Mouse (Mus musculus): Measurements from ENCODE around the gene Agtpbp1.

Gene Agtpbp1

DNA sequence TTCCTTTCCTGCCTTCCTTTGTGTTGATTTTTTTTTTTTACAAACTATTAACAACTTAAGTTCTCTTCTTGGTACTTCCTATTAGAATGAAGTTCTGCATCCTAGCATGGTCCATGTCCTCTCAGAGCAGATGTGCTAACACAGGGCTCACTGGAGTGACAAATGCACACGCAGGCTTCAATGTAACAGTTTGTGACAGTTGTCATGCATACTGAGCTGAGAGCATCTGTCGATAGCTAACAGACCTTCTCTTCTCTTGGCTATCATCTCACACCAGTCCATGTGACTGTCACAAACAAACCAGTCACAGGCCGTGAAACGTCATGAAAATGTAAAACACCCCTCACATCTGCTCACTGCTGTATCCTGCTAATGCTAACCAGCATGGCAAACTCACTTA is 50.7 kb downstream of the Agtpbp1 start:
- WGBS = 49% methylated on average over 4 of the region's 4 CpGs

GRCm38 (mm10) chr13:59533331-59533730 is 51.7 kb downstream of the Agtpbp1 start:
- WGBS = 58% methylated on average over 6 of the region's 6 CpGs

DNA sequence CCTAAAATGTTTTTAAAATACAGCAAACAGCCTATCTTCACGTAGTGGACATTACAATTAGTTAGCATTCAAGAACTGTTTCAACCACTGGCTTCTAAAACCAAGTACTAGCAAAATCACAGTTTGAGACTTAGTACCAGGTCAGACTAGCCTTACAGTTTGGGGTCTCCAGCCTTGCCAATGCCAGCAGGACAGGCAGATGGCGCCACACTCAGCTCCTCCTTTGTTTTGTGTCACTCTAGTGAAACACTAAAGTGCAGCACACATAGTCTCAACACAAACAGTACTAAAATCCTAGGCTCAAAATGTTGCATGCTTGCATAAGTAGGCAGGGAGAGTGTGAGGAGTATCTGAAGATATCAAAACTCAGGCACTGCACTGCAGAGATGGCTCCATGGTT is 53.8 kb downstream of the Agtpbp1 start:
- 57% methylated on average over 2 of the region's 2 CpGs for WGBS

DNA sequence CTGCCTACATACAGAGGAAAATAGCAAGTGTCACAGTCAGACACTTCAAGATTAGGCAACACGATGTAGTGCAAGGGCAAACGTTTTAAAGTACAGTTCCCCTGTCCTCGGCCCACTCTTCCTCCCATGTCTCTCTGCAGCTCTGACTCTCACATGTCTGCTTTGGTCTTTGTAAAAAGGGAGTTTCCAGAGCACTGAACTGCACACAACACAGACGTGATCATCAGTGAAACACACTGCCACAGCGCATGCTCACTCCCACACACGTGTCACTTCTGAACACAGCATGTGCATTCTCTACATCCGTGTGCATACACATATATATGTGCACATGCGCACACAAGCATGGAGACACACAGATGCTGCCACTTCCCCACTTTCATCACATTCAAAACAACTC is 54.5 kb downstream of the Agtpbp1 start:
- 84% methylated on average over 8 of the region's 8 CpGs for WGBS

DNA sequence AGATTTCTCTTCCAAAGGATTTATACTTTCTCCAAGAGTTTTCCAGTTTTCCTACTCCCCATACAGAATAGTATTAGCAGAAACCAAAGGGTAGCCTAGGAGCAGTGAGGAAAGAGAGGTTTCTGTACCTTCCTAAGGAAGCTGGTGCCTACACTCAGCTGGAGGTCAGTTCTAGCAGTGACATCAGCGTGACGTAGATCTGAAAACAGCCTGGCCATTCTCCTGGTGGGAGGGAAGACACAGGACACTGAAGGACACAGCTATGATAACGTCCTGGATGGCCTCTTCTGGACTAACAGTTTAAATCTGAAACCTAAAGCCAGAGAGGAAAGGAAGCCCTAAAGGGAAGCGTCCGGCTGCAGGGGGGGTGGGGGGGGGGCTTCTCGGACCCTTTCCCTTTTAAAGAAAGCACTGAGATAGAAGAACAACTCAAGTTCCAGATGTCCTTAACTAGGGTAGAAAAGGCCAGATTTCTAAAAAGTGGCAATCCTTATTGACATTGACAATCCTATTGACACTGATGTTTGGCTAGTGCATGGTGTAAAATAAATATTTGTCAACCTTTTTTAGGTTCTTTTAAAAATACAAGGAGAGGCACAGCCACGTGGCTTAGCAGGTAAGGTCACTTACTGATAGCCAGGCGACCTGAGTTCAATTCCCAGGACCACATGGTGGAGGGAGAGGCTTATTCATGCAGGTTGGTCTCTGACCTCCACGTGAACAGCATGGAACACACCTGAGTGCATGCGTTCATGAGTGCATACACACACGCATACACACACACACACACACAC is 63.6 kb downstream of the Agtpbp1 start:
- 79% methylated on average over 11 of the region's 11 CpGs for WGBS

GRCm38 (mm10) chr13:59520834-59521233 is 64.2 kb downstream of the Agtpbp1 start:
- WGBS = 85% methylated on average over 2 of the region's 2 CpGs

DNA sequence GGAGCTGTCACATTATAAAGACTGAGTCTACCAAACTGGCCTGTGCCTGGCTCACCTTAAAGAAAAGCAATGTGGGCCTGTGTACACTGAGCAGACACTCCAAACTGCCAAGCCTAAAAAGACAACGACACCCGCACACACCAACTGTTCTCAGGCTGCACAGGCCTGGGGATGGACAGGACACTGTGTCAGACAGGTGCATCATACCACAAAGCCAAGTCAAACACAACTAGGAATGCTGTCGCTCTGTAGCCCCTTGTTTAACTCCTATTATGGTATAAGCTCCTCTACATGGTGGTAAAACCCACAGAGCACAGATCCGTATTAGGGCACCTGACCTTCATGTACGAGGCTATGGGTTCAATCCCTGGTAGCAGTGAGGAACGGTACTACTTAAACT is 65.5 kb downstream of the Agtpbp1 start:
- 87% methylated on average over 6 of the region's 6 CpGs for WGBS

GRCm38 (mm10) chr13:59518016-59518415 is 67.0 kb downstream of the Agtpbp1 start:
- 86% methylated on average over 4 of the region's 4 CpGs for WGBS

GRCm38 (mm10) chr13:59515074-59515473 is 70.0 kb downstream of the Agtpbp1 start:
- WGBS = 43% methylated on average over 7 of the region's 7 CpGs

- 54% methylated on average over 10 of the region's 10 CpGs for WGBS
Measured at GRCm38 (mm10) chr13:59509644-59510366, 75.2 kb downstream of the Agtpbp1 start.

- WGBS = 39% methylated on average over 4 of the region's 4 CpGs
Measured at GRCm38 (mm10) chr13:59508584-59508983, 76.4 kb downstream of the Agtpbp1 start.

DNA sequence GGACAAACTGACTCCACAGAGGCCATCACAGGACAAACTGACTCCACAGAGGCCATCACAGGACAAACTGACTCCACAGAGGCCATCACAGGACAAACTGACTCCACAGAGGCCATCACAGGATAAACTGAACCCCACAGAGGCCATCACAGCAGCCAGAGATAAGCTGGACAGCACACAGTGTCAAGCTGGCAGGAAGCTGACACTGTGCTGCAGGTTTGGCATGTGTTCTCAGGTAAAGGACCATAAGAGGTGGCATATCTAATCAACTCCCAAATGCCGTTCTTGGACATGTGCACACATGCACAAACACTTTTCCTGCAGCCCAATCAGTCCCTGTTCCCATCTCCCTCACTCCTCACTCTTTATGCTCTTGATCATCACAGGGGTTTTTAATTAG is 78.6 kb downstream of the Agtpbp1 start:
- 97% methylated on average over 1 of the region's 1 CpGs for WGBS

GRCm38 (mm10) chr13:59505867-59506266 is 79.2 kb downstream of the Agtpbp1 start:
- 27% methylated on average over 4 of the region's 4 CpGs for WGBS

GRCm38 (mm10) chr13:59503581-59503980 is 81.4 kb downstream of the Agtpbp1 start:
- WGBS = 77% methylated on average over 4 of the region's 4 CpGs

- WGBS = 57% methylated on average over 6 of the region's 6 CpGs
Measured at GRCm38 (mm10) chr13:59499831-59500230, 85.2 kb downstream of the Agtpbp1 start.

DNA sequence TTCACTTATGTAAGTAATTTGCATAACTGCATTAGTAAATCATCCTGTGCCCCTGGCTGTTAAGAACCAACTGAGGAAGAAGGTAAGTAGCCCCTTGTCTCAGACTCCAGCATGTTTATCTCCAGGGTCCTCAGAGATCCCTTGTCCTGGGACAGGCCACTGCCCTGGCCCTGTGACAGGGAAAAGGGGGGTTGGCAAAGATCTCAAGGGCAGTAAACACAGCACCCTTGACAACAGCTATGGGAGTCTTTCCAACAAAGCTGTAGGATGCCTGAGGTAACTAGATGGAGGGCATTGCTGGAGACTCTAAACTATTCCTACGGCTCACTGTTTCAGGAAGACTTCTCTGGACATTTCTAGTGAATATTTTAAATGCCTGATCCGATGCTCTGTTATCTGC is 85.7 kb downstream of the Agtpbp1 start:
- WGBS = 73% methylated on average over 2 of the region's 2 CpGs

DNA sequence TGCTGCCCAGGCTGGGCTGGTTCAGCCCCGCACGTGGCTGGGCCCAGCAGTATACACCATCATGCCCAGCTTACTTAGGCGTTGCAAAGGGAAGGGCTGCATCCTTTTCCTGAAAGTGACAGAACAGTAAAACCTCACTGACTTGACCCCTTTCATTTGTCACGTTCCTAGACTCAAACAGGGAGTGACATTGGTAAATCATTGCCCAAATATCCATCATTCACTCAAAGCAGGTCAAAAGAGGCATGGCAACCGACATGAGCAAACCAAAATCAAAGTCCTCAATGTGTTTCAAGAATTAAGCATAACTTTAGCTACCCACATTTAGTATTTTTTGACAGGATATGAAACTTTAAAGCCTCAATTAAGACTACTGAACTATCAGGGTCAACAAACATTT is 86.8 kb downstream of the Agtpbp1 start:
- WGBS = 89% methylated on average over 5 of the region's 5 CpGs

- 41% methylated on average over 8 of the region's 8 CpGs for WGBS
Measured at GRCm38 (mm10) chr13:59495839-59496238, 89.2 kb downstream of the Agtpbp1 start.

GRCm38 (mm10) chr13:59494619-59495262 is 90.3 kb downstream of the Agtpbp1 start:
- 93% methylated on average over 5 of the region's 5 CpGs for WGBS

GRCm38 (mm10) chr13:59490726-59491125 is 94.3 kb downstream of the Agtpbp1 start:
- WGBS = 44% methylated on average over 4 of the region's 4 CpGs

- WGBS = 5% methylated on average over 2 of the region's 2 CpGs
Measured at GRCm38 (mm10) chr13:59489143-59489542, 95.9 kb downstream of the Agtpbp1 start.

- 94% methylated on average over 8 of the region's 8 CpGs for whole genome bisulfite sequencing
Measured at GRCm38 (mm10) chr13:59487287-59487686, 97.7 kb downstream of the Agtpbp1 start.

DNA sequence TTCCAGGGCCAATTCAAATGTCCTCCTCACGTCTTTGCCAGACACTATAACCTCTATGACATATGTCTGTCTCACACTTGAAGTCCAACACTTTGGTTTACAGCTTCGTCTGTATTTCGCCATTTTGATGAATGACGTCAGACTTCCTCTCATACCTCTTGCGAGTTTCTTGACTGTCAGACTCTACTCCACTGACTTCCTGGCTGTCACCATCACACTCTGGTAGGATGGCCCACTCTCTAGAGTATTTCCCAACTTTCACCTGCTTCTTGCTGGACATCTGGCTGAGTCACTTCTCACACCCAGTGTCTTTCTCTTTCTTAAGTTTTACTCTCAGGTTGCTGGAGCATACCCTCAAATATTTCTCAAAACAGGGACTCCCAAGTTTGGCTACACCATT is 98.8 kb downstream of the Agtpbp1 start:
- 88% methylated on average over 5 of the region's 5 CpGs for WGBS

Measured in cerebral cortex, adult 2 months (tissue).